Mouse (Mus musculus) kidney, adult 2 months (tissue): ENCODE measurements around the gene Iah1. TPM values are rescaled to one million over a fixed set of nuclear protein-coding genes. Genes with fewer than 3 reads are reported as not detected.

Source experiments
- DNase-seq: peaks from one replicate; pipeline ENCODE4 v3.0.0; 2021
- H3K27ac ChIP-seq: fragments of 200-500 bp; 2 replicates; pipeline ENCODE4 v1.5.1; 2012; ENCODE audit warnings: low read depth, low read length, control low read depth, inconsistent platforms; ENCODE audit not compliant: insufficient read depth
- H3K27me3 ChIP-seq: fragments of 200-500 bp; replicated peaks from 2 replicates; pipeline ENCODE4 v1.6.1; 2012; ENCODE audit warnings: mild to moderate bottlenecking, moderate library complexity, low read length, inconsistent platforms; ENCODE audit not compliant: control insufficient read depth, insufficient read depth
- H3K36me3 ChIP-seq: fragments of 200-500 bp; 2 replicates; pipeline ENCODE4 v1.6.1; 2012; ENCODE audit warnings: mild to moderate bottlenecking, moderate library complexity, low read length, inconsistent platforms; ENCODE audit not compliant: control insufficient read depth, insufficient read depth
- H3K4me1 ChIP-seq: fragments of 200-500 bp; 2 replicates; pipeline ENCODE4 v1.6.1; 2011; ENCODE audit warnings: low read length; ENCODE audit not compliant: control insufficient read depth, insufficient read depth
- H3K4me3 ChIP-seq: fragments of 200-500 bp; 2 replicates; pipeline ENCODE4 v1.5.1; 2011; ENCODE audit warnings: mild to moderate bottlenecking, low read depth, low read length, control low read depth; ENCODE audit not compliant: insufficient read depth
- CTCF ChIP-seq: fragments of 200-500 bp; conservative IDR thresholded peaks from 2 replicates; pipeline ENCODE4 v1.5.1; 2011; ENCODE audit warnings: low read depth, mild to moderate bottlenecking, control low read depth, low read length, moderate library complexity, mixed read lengths; ENCODE audit not compliant: insufficient read depth, insufficient read length
- POLR2A ChIP-seq: fragments of 200-500 bp; IDR thresholded peaks from one replicate; pipeline ENCODE4 v1.6.1; 2011; ENCODE audit warnings: low read depth, low read length, control low read depth
- WGBS: fragments of 180-500 bp; shearing (Covaris S2); methylation state at CpG from one replicate; pipeline ENCODE4 v1.1.7; 2018; 5-methylcytosine and 5-hydroxymethylcytosine counted together
- polyA plus RNA-seq: library from polyadenylated mRNA; depleted of rRNA; stranded (reverse); fragments of >200 nt; gene quantifications from 2 replicates; pipeline ENCODE4 v1.2.3, GENCODE M21; 2012

Gene Iah1
- polyA plus RNA-seq, 1 experiment = 498 TPM

GRCm38 (mm10) chr12:21285508-21286242 is 30.5 kb upstream of the Iah1 start:
- DNase-seq = no peak
- WGBS = under 1% methylated on average over 47 of the region's 47 CpGs
- Histone ChIP-seq H3K36me3 (no peaks in the 10 kb centered on the region), H3K27ac (peak overlapping the region; percentile 85), H3K4me1 (peaks cover 6% of the 10 kb centered on the region), H3K4me3 (peak overlapping the region; percentile 98), H3K27me3 (no peaks in the 10 kb centered on the region)
- TF ChIP-seq CTCF (no peak), POLR2A (no peak)

- under 1% methylated on average over 28 of the region's 28 CpGs for WGBS
- Histone ChIP-seq H3K27me3 (no peaks in the 10 kb centered on the region), H3K27ac (peak within 1 kb of the TSS; percentile 85), H3K4me3 (peak within 1 kb of the TSS; percentile 98), H3K36me3 (no peaks in the 10 kb centered on the region), H3K4me1 (peaks cover 6% of the 10 kb centered on the region)
- peak; percentile 99 for DNase-seq
- TF ChIP-seq CTCF = no peak
- TF ChIP-seq POLR2A = no peak
Observed at GRCm38 (mm10) chr12:21286243-21286622, 30.0 kb upstream of the Iah1 start, which contains the start of gene Itgb1bp1. Gene Itgb1bp1, minus strand, starts transcription at chr12:21286284.

DNA sequence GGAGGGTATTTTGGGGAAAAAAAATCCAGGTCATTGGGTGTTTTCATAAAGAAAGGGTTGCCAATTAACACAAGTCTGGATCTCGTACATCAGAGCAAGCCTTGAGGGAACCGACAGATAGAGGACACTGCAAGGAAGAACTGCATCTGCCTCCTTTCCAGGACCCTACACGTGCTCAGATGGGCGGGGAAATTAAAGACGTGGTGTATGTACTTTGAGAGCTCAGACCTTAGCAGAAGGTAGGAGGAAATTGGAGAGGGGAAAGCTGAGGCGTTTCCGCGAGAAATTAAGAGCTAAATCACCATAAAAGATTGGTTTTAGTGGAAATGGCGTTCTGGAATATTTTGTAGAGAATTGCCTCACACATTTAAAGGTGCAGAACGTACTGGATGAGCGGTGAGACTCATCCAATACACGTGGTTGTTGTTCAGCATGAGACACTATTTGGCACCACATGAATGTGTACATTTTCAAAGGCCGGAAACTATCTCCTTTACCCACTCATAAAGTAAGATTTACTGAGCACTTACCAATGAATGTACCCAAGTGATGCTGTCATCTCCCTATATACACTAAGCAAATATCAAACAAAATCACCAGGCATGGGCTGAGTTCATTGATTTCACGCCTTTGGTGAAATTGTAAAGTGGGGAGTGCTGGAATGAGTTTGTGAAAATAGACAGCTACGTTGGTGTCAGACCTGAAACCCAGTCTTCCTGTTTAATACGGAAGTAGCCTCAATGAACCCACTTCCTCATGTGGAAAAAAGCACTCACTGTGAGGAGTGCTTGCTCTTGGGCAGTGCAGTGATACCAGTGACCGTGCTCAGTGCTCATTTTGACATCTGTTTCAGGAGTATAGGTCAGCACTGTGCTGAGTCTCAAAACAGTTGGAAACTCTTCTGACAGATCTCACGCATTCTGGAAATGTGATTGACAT is 29.2 kb upstream of the Iah1 start:
- peak overlapping the region; percentile 98 for H3K4me3 ChIP-seq
- TF ChIP-seq CTCF (no peak), POLR2A (no peak)
- 23% methylated on average over 18 of the region's 18 CpGs for WGBS
- no peak for DNase-seq
- no peaks in the 10 kb centered on the region for H3K36me3 ChIP-seq
- peaks cover 6% of the 10 kb centered on the region for H3K4me1 ChIP-seq
- peak overlapping the region; percentile 70 for H3K27ac ChIP-seq
- no peaks in the 10 kb centered on the region for H3K27me3 ChIP-seq

DNA sequence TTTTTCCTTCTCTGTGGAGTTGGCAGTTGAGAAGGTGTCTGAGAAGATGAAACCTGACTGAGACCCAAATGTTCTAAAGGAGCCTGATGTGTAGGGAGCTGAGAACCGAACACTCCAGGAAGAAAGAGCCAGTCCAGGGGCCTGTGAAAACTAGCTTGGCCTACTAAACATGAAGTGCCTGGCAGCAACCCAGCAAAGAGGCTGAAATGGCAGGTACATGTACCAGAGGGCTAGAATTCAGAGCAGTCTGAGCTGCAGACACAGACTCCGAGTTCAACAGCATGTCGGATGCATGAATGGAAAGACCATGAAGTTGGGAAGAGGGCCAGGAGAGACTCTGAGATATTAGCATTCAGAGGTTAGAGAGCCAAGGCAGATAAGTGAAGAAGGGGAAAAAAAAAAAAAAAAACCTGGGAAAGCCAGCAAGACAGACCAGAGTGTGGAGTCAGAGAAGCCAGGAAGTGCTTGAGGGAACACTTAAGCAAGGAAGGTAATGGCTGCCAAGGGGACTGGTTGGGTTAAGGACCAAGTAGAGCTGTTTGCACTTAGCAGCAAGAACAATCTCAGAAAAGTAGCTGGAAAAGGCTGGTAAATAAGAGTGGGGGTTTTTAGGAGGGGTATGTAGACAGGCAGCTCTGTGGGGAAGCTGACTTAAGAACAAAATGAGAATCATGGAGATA is 27.3 kb upstream of the Iah1 start:
- no peak overlapping the region for H3K27ac ChIP-seq
- H3K36me3 ChIP-seq = 0 out of 2 replicates have a peak, but pooled peaks cover 2% of the 10 kb centered on the region
- peaks cover 6% of the 10 kb centered on the region for H3K4me1 ChIP-seq
- no peak for TF ChIP-seq POLR2A
- no peak for TF ChIP-seq CTCF
- no peak overlapping the region for H3K4me3 ChIP-seq
- no peak for DNase-seq
- 83% methylated on average over 3 of the region's 3 CpGs for WGBS
- H3K27me3 ChIP-seq = no peaks in the 10 kb centered on the region

DNA sequence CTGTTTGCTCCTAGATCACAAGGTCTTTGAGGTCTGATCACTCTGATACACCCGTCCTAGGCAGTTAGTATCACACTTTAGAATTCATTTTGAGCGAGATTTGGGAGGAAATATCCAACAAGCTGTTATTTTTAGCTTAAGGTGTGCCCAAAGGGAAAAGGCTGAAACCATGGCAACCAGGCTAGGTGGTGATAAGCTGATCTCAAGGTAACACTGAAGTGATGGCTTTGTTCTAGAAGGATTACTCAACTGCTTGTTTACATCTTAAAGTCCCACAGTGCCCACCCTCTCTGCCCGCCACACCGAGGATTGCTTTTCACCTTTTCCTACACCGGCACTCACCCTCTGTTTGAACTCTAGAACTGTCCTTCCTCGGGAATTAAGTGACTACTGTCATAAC is 26.5 kb upstream of the Iah1 start:
- Histone ChIP-seq H3K27me3 (no peaks in the 10 kb centered on the region), H3K27ac (no peak overlapping the region), H3K4me3 (no peak overlapping the region), H3K4me1 (peaks cover 6% of the 10 kb centered on the region), H3K36me3 (0 out of 2 replicates have a peak, but pooled peaks cover 2% of the 10 kb centered on the region)
- WGBS = 79% methylated on average over 6 of the region's 6 CpGs
- no peak for TF ChIP-seq POLR2A
- no peak for DNase-seq

DNA sequence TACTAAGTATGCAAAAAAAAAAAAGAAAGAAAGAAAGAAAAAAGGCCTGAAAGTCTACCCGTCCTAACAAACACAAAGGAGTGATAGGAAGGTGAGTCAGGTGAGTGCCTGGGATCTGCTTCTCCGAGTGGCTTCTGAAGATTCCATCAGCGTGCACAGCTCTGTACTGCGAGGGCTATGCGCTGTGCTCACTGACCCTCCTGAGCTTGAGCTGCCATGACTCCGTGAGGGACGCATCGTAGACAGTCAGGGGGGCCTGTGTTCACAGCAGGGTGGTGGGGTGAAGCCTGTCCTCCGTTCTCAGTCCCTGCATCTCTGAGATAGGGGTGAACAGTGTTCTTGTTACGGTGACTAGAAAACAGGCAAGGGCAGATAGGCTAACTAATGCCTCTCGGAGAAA is 17.3 kb upstream of the Iah1 start:
- 96% methylated on average over 11 of the region's 11 CpGs for WGBS
- H3K4me3 ChIP-seq = no peak overlapping the region
- TF ChIP-seq POLR2A (no peak), CTCF (no peak)
- no peaks in the 10 kb centered on the region for H3K27me3 ChIP-seq
- H3K4me1 ChIP-seq = peaks cover 8% of the 10 kb centered on the region
- H3K36me3 ChIP-seq = peaks cover 3% of the 10 kb centered on the region; the same call in 1 of the 2 replicates
- H3K27ac ChIP-seq = no peak overlapping the region
- DNase-seq = no peak
